Mouse (Mus musculus): Measurements from ENCODE around the gene Gdi2. TPM values are rescaled to one million over a fixed set of nuclear protein-coding genes. Genes with fewer than 3 reads are reported as not detected.

Gdi2 gene
- polyA plus RNA-seq, 1 experiment from 2014 or later = 434 TPM

DNA sequence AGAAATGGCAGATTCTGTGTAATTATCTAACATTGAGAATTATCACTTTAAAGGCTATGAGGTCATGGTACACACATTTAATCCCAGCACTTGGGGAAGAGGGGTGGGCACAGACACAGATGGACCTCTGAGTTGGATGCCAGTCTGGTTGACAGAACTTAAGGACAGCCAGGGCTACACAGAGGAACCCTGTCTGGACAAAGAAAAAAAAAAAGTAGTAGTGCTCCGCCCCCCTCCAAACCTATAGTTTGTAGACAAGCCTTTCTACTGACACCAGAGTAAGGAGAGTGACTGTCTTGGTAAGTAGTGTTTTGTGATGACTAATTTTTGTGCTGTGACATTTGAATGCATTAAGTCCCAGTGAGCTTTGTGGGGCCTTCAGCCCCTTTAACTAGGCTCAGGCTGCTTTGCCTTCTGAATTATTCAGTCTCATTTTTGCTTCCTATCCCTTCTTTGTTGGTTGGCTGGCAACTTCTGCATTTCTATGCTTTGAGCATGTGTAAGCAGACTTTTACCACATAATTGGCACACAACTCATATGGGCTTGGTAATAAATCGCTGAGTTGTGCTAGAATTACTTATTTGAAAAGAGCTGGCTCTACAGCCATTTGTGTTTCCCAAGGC is 3.4 kb downstream of the Gdi2 start:
- peaks cover 26% of the 10 kb centered on the region for H3K4me1 ChIP-seq (ENCODE audit: control insufficient read depth, insufficient read depth, low read length)
- WGBS = 60% methylated on average over 2 of the region's 2 CpGs
- no peaks in the 10 kb centered on the region for H3K9me3 ChIP-seq (ENCODE audit: control insufficient read depth, low read length)
- H3K27ac ChIP-seq (ENCODE audit: low read depth, low read length) = 0 out of 2 replicates have a peak overlapping the region, but pooled peaks have one; percentile 16
- no peaks in the 10 kb centered on the region for H3K36me3 ChIP-seq (ENCODE audit: control insufficient read depth, insufficient read depth, low read length)
- H3K27me3 ChIP-seq (ENCODE audit: control insufficient read depth, insufficient read depth, low read length) = no peaks in the 10 kb centered on the region
- peak overlapping the region; percentile 34; the same call in 1 of the 2 replicates for H3K4me2 ChIP-seq (ENCODE audit: low read depth, low read length)
- no peak overlapping the region; the same call in 1 of the 2 replicates for H3K4me3 ChIP-seq (ENCODE audit: low read depth, low read length)
- H3K9ac ChIP-seq (replicated peaks; ENCODE audit: low read depth, low read length) = no peak overlapping the region
- ATAC-seq (ENCODE audit: low read depth) = no peak

DNA sequence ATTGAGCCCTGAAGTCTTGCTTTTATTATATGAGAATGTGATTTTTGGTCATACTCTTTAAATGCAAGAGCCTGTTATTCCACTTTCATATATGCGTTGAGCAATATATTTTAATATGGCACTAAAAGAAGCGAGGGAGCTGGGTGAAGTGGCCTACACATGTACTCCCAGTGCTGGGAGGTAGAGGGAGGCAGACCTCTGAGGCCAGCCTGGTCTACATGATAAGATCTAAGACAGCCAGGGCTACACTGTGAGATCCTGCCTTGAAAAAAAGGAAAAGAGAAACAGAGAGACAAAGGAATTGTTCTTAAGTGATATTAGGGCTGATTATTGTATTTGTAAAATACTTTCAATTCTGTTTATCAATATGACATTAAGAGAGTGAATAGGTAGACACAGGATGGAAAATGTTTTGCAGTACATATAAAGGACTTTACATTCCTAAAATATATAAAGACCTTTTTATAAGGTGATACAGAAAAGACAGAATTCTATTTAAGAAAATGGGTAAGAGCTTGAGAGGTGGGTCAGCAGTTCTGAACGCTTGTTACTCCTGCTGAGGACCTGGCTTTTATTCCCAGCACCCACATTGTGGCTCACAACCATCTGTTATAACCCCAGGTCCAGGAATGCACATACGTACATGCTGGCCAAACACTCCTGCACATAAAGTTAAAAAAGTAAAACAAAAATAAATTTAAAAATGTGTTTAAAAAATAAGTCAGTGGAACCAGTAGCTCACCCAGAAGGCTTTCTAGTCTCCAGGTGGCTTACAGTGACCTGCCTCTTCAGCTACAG is 6.4 kb downstream of the Gdi2 start:
- Histone ChIP-seq H3K4me3 (ENCODE audit: low read depth, low read length) (no peak overlapping the region), H3K4me1 (ENCODE audit: control insufficient read depth, insufficient read depth, low read length) (peaks cover 26% of the 10 kb centered on the region), H3K27ac (ENCODE audit: low read depth, low read length) (no peak overlapping the region), H3K36me3 (ENCODE audit: control insufficient read depth, insufficient read depth, low read length) (peaks cover 10% of the 10 kb centered on the region; the same call in 1 of the 2 replicates), H3K27me3 (ENCODE audit: control insufficient read depth, insufficient read depth, low read length) (no peaks in the 10 kb centered on the region), H3K9ac (replicated peaks; ENCODE audit: low read depth, low read length) (no peak overlapping the region), H3K4me2 (ENCODE audit: low read depth, low read length) (no peak overlapping the region), H3K9me3 (ENCODE audit: control insufficient read depth, low read length) (no peaks in the 10 kb centered on the region)
- 93% methylated on average over 4 of the region's 4 CpGs for WGBS
- 0 out of 2 replicates have a peak, but pooled peaks have one; percentile 50 for ATAC-seq (ENCODE audit: low read depth)

DNA sequence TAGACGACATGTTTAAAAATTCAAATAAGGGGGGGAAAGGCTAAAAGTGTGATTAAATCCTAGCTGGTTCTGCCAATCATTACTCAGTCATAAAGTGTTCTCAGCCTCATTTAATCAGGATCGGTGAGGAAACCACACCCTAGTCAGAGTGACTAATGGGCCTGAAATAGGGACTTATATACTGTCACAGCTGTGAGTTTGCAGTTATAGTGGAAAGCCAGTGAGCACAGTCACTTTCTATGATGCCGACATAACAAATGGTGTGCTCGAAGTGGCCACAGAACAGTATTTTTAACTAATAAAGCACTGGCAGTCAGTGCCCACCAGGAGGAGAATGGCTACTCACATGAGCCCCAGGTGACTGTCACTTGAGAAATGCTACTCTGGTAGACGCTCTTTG is 7.1 kb downstream of the Gdi2 start:
- peaks cover 22% of the 10 kb centered on the region for H3K4me1 ChIP-seq (ENCODE audit: control insufficient read depth, insufficient read depth, low read length)
- H3K9ac ChIP-seq (replicated peaks; ENCODE audit: low read depth, low read length) = no peak overlapping the region
- no peak overlapping the region for H3K27ac ChIP-seq (ENCODE audit: low read depth, low read length)
- H3K36me3 ChIP-seq (ENCODE audit: control insufficient read depth, insufficient read depth, low read length) = peaks cover 10% of the 10 kb centered on the region; the same call in 1 of the 2 replicates
- H3K4me2 ChIP-seq (ENCODE audit: low read depth, low read length) = no peak overlapping the region
- no peak for ATAC-seq (ENCODE audit: low read depth)
- no peaks in the 10 kb centered on the region for H3K9me3 ChIP-seq (ENCODE audit: control insufficient read depth, low read length)
- no peak overlapping the region for H3K4me3 ChIP-seq (ENCODE audit: low read depth, low read length)
- H3K27me3 ChIP-seq (ENCODE audit: control insufficient read depth, insufficient read depth, low read length) = no peaks in the 10 kb centered on the region
- 64% methylated on average over 5 of the region's 5 CpGs for WGBS

DNA sequence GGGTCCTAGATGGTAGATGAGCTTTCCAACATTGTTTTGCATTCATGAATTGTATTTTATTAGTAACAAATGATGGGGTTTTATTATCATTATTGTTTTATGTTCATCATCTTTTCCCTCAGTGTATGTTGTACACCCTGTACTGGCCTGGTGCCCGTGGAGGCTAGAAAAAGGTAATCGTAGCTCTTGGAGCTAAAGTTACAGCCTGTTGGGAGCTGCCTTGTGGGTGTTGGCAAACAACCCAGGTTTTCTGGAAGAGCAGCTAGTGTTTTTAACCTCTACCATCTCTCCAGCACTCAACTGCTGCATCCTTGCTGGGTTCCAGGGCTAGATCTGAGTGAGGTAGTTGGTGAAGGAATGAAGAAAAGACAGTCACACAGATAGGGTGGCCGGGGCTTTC is 9.5 kb downstream of the Gdi2 start:
- Histone ChIP-seq H3K4me2 (ENCODE audit: low read depth, low read length) (no peak overlapping the region), H3K27me3 (ENCODE audit: control insufficient read depth, insufficient read depth, low read length) (no peaks in the 10 kb centered on the region), H3K36me3 (ENCODE audit: control insufficient read depth, insufficient read depth, low read length) (peaks cover 10% of the 10 kb centered on the region; the same call in 1 of the 2 replicates), H3K9me3 (ENCODE audit: control insufficient read depth, low read length) (no peaks in the 10 kb centered on the region), H3K4me3 (ENCODE audit: low read depth, low read length) (no peak overlapping the region), H3K27ac (ENCODE audit: low read depth, low read length) (no peak overlapping the region), H3K4me1 (ENCODE audit: control insufficient read depth, insufficient read depth, low read length) (0 out of 2 replicates have a peak, but pooled peaks cover 3% of the 10 kb centered on the region), H3K9ac (replicated peaks; ENCODE audit: low read depth, low read length) (no peak overlapping the region)
- ATAC-seq (ENCODE audit: low read depth) = no peak
- 86% methylated on average over 3 of the region's 3 CpGs for WGBS

DNA sequence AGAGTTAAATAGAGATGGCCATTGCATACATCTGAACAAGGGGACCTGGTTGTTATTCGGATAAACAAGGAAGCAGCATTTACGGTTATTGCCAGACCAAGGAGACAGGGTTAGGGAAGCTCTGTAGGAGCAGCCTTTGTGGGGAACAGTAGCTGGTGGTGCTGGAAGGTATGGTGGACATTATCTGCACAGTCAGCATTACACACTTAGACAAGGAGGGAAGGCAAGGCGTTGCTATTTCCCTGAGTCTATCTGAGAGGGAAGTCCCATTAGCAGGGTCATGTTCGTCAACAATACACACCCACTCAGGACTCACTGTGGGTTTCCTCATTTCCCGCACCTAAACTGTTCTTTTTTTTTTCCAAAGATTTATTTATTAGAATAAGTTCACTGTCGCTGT is 10.0 kb downstream of the Gdi2 start:
- no peak overlapping the region for H3K9ac ChIP-seq (replicated peaks; ENCODE audit: low read depth, low read length)
- no peak overlapping the region for H3K4me2 ChIP-seq (ENCODE audit: low read depth, low read length)
- no peak overlapping the region for H3K27ac ChIP-seq (ENCODE audit: low read depth, low read length)
- H3K9me3 ChIP-seq (ENCODE audit: control insufficient read depth, low read length) = no peaks in the 10 kb centered on the region
- 86% methylated on average over 6 of the region's 6 CpGs for WGBS
- peaks cover 10% of the 10 kb centered on the region; the same call in 1 of the 2 replicates for H3K36me3 ChIP-seq (ENCODE audit: control insufficient read depth, insufficient read depth, low read length)
- 0 out of 2 replicates have a peak, but pooled peaks cover 3% of the 10 kb centered on the region for H3K4me1 ChIP-seq (ENCODE audit: control insufficient read depth, insufficient read depth, low read length)
- H3K4me3 ChIP-seq (ENCODE audit: low read depth, low read length) = no peak overlapping the region
- no peaks in the 10 kb centered on the region for H3K27me3 ChIP-seq (ENCODE audit: control insufficient read depth, insufficient read depth, low read length)
- ATAC-seq (ENCODE audit: low read depth) = no peak

DNA sequence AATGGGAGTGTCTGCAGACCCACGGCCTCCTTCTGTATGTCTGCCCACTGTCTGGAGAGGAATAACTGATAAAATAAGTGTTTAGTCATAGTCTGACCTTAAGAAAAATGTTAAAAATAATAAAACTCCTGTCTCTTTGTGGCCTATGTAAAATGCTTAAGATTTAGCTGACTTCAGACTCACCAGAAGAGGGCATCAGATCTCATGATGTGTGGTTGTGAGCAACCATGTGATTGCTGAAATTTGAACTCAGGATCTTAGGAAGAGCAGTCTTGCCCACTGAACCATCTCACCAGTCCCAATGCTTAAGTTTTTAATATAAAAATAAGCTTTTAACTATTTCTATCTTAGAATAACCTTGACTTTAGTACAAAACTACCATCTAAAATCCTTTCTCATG is 25.3 kb downstream of the Gdi2 start:
- no peak overlapping the region for H3K4me3 ChIP-seq (ENCODE audit: low read depth, low read length)
- WGBS = 97% methylated on average over 1 of the region's 1 CpGs
- no peak overlapping the region for H3K9ac ChIP-seq (replicated peaks; ENCODE audit: low read depth, low read length)
- no peak for ATAC-seq (ENCODE audit: low read depth)
- H3K4me1 ChIP-seq (ENCODE audit: control insufficient read depth, insufficient read depth, low read length) = no peaks in the 10 kb centered on the region
- H3K27ac ChIP-seq (ENCODE audit: low read depth, low read length) = no peak overlapping the region
- H3K36me3 ChIP-seq (ENCODE audit: control insufficient read depth, insufficient read depth, low read length) = peaks cover 47% of the 10 kb centered on the region
- H3K4me2 ChIP-seq (ENCODE audit: low read depth, low read length) = no peak overlapping the region
- H3K27me3 ChIP-seq (ENCODE audit: control insufficient read depth, insufficient read depth, low read length) = no peaks in the 10 kb centered on the region
- no peaks in the 10 kb centered on the region for H3K9me3 ChIP-seq (ENCODE audit: control insufficient read depth, low read length)

DNA sequence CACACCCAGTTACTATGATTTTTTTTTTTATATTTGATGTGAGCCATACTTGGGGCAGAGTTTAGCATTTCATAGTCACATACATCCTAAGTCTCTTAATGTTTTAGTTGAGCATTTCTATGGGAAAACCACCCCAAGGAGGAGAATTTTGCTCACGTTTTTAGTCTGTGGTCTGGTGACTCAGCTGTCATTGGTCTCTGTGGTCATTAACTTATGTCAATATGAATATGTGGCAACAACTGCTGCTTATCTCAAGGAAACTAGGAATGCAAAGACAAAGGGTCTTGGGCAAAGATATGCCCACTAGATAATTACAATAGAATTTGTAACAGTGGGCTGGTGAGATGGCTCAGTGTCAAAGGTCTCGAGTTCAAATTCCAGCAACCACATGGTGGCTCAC is 26.1 kb downstream of the Gdi2 start:
- ATAC-seq (ENCODE audit: low read depth) = no peak
- no peaks in the 10 kb centered on the region for H3K9me3 ChIP-seq (ENCODE audit: control insufficient read depth, low read length)
- H3K4me2 ChIP-seq (ENCODE audit: low read depth, low read length) = no peak overlapping the region
- 89% methylated on average over 2 of the region's 2 CpGs for WGBS
- no peak overlapping the region for H3K9ac ChIP-seq (replicated peaks; ENCODE audit: low read depth, low read length)
- no peaks in the 10 kb centered on the region for H3K27me3 ChIP-seq (ENCODE audit: control insufficient read depth, insufficient read depth, low read length)
- no peak overlapping the region for H3K27ac ChIP-seq (ENCODE audit: low read depth, low read length)
- peaks cover 48% of the 10 kb centered on the region for H3K36me3 ChIP-seq (ENCODE audit: control insufficient read depth, insufficient read depth, low read length)
- H3K4me1 ChIP-seq (ENCODE audit: control insufficient read depth, insufficient read depth, low read length) = no peaks in the 10 kb centered on the region
- H3K4me3 ChIP-seq (ENCODE audit: low read depth, low read length) = no peak overlapping the region

DNA sequence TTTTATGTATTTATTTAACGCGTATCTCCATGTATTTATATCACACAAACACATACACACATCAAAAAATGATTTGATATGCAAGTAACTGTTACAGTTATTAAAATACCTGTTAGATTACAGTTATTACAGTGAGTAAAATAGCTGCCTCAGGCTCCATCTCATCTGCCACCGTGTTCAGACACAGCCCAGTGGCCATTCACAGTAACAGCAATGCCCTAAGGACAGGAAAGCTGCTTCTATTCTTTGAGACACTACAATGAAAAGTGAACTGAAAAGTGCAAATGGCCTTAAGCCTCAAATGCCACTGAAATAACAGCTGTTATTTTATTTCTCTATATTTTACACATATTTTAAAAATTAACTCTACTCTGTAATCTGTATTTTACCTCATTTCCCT is 52.9 kb downstream of the Gdi2 start:
- Histone ChIP-seq H3K27me3 (ENCODE audit: control insufficient read depth, insufficient read depth, low read length) (no peaks in the 10 kb centered on the region), H3K4me1 (ENCODE audit: control insufficient read depth, insufficient read depth, low read length) (no peaks in the 10 kb centered on the region), H3K4me3 (ENCODE audit: low read depth, low read length) (no peak overlapping the region), H3K9me3 (ENCODE audit: control insufficient read depth, low read length) (no peaks in the 10 kb centered on the region), H3K27ac (ENCODE audit: low read depth, low read length) (no peak overlapping the region), H3K9ac (replicated peaks; ENCODE audit: low read depth, low read length) (no peak overlapping the region), H3K4me2 (ENCODE audit: low read depth, low read length) (no peak overlapping the region), H3K36me3 (ENCODE audit: control insufficient read depth, insufficient read depth, low read length) (peaks cover 32% of the 10 kb centered on the region)
- WGBS = 88% methylated on average over 3 of the region's 3 CpGs
- no peak for ATAC-seq (ENCODE audit: low read depth)

DNA sequence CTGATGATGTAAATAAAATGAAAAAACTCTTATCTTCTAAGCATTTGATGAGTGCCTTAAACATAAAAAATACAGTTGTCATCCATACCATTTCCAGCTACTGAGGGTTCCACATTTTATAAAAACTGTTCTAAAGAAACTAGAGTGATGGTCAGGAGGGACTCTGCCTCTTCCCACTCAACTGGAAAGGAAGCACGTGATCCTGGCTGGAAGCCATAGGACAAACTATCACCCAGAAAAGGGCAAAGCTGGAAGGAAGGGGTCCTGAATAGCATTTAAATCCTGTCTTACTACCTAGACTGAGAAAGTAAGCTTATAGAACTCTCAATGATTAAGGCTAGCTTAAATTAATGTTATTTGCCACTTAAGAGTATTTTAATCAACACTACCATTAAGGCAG is 56.4 kb downstream of the Gdi2 start:
- Histone ChIP-seq H3K27me3 (ENCODE audit: control insufficient read depth, insufficient read depth, low read length) (no peaks in the 10 kb centered on the region), H3K4me3 (ENCODE audit: low read depth, low read length) (no peak overlapping the region), H3K9me3 (ENCODE audit: control insufficient read depth, low read length) (no peaks in the 10 kb centered on the region), H3K4me1 (ENCODE audit: control insufficient read depth, insufficient read depth, low read length) (no peaks in the 10 kb centered on the region), H3K27ac (ENCODE audit: low read depth, low read length) (no peak overlapping the region), H3K36me3 (ENCODE audit: control insufficient read depth, insufficient read depth, low read length) (peaks cover 32% of the 10 kb centered on the region), H3K9ac (replicated peaks; ENCODE audit: low read depth, low read length) (no peak overlapping the region), H3K4me2 (ENCODE audit: low read depth, low read length) (no peak overlapping the region)
- no peak for ATAC-seq (ENCODE audit: low read depth)
- WGBS = 92% methylated on average over 1 of the region's 1 CpGs
